Mouse (Mus musculus): Measurements from ENCODE around the gene Rpgrip1l. TPM values are rescaled to one million over a fixed set of nuclear protein-coding genes. Genes with fewer than 3 reads are reported as not detected.

Rpgrip1l gene
- polyA plus RNA-seq, 1 experiment = 1.3 TPM

DNA sequence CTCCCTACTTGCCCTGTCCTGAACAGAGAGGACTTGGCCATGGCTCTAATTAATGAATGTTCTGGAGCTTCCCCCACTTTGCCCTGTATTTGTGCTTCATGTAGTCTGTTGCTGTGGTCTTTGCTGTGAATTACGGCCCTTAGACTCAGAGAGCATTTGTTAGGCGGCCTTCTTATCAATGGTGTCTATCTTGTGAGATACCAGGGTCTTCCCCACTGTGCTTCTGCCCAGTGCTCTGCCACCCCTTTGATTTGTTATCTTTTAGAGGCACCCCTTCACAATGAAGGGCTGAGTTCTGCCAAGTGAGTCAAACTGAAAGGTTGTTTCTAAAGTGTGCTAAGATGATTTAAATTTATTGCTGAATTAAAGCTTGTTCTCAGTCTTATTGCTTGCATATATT is 105.4 kb downstream of the Rpgrip1l start:
- no peak for DNase-seq (ENCODE audit: low read depth)

DNA sequence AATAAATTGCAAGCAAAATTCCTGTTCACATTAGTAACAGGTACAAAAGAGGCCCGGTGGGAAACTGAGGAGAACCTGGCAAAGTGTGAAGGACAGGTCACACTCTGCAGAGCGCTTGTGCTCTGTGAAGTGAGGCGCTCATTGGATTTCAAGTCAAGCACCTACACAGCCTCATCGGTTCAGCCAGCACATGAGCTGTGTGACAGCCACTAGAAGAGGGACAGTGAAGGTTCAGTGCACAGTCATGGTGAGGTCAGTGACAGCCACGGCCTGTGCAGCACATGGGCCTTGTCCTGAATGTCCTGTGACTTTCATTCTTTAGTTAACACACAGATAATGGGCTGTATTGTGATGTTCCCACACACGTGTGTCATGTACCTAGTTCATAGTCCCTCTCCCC is 107.2 kb downstream of the Rpgrip1l start:
- DNase-seq (ENCODE audit: low read depth) = no peak

DNA sequence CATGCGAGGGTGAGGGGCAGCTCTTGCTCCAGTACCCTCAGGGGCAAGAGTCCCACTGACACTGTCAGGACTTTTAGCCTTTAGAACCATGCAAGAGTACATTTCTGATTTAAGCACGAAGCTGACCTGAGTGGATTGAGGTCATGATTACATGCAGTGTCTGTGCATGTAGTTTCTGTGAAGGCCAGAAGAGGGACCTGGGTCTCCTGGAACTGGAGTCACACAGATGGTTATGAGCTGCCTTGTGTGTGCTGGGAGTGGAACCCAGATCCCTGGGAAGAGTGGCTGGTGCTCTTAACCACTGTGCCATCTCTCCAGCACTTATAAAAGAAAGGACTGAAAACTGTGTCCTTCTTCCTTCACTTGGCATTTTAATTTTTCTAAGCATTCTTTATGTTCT is 111.9 kb downstream of the Rpgrip1l start:
- no peak for DNase-seq (ENCODE audit: low read depth)

DNA sequence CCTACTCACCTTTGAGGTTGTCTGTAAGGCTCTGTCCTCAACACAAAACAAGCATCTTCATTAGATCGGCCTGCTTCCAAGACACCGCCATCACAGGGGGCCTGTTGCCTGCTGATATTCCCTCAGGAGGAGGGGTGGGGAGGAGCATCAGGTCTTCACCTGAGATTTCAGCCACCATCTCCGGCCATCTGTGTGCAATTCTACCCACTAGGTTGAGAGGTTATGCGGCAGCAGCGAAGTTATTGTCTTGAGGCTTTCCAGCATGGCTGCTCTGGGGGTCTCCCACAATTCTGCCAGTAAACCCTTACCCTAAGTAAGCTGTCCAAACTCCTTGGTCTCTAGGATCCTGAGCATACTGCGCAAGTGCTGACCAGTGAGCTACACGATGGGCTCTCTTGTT is 113.2 kb downstream of the Rpgrip1l start, which contains the start of gene Aktip:
Aktip (minus strand) TSS at position 101 of the 400 bp plus-strand sequence.
- DNase-seq (ENCODE audit: low read depth) = no peak

DNA sequence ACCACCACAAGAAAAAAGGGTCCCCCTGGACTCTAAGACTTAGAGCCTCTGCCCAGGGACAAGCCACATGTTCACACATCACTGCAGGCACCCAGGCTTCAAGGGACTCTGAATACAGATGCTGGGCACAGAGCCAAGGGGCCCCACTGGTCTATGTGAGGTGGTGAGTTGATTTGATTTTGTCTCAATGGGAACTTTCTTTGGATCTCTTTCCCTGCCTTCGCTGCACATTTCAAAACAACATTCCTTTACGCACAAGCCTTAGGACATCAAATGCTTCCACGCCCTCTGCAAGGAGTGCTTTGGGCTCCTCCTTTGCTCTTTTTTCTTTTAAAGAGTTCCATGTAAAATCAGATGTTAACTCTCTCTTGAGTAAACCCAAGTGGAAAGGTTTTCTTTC is 115.0 kb downstream of the Rpgrip1l start:
- DNase-seq (ENCODE audit: low read depth) = no peak

DNA sequence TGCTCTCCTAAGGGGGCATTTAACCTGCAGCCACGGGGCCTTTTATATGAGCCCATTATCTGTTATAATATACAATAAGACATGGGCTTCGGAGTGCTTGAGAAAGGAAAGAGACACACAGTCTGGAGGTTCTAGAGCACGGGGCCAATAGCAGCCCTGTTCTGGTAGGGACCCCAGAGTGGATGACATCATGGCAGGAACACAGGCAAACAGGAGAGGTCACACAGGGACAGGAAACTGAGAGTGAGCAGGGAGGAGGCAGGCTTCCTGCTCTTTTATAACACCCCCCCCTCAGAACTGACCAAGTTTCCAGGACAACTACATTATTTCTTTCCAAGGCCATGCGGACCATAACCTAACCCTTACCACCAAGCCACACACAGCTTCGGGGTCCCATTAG is 115.8 kb downstream of the Rpgrip1l start:
- DNase-seq (ENCODE audit: low read depth) = no peak

DNA sequence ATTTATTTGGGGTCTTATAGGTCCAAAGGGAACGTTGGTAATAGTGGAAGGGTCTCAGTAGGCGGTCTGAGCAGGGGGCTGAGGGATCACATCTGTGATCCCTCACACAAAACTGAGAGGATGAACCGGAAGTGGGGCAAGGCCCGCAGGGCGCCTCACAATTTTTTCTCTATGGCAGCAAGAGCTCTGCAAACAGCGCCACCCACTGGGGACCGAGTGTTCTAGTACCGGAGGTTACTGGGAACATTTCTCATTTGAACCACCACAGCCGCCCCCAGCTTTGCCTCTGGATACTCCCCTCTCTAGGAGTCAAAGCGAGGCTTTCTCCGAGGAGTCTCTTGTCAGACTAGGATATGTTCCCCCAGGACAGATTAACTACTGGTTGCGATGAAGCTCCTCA is 116.4 kb downstream of the Rpgrip1l start:
- no peak for DNase-seq (ENCODE audit: low read depth)

DNA sequence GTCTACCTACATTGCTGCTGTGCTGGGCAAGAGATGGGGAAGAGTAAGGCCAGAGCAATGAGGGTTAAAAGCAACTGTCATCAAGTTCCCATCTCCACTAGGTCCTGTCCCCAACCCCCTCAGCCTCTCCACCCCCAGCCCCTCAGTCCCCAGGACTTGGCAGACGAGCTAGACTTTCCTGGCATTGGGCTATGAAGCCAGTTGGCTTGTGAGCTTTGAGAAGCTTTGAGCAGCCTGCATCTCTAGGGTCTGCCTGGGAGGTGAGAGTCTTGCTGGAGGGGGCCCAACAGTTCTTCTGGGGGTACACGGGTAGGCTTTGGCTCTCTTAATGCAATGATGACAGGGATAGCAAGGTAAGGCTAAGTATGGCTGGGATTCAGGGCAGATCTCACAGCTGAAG is 119.0 kb downstream of the Rpgrip1l start:
- no peak for DNase-seq (ENCODE audit: low read depth)

DNA sequence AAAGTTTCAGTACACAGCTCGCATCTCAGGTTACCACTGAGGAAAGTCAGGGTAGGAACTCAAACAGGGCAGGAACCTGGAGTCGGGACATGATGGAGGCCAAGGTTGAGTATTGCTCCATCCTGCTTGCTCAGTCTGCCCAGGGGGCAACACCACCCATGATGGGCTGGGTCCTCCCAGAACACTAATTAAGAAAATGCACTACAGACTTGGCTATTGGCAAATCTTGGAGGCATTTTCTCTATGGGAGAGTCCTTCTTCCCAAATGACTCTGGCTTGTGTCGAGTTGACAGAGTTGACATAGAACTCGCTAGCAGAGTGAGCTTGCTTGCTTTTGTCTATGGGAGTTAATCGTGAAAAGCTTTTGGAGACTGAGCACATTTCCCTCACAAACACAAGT is 120.1 kb downstream of the Rpgrip1l start:
- DNase-seq (ENCODE audit: low read depth) = no peak

DNA sequence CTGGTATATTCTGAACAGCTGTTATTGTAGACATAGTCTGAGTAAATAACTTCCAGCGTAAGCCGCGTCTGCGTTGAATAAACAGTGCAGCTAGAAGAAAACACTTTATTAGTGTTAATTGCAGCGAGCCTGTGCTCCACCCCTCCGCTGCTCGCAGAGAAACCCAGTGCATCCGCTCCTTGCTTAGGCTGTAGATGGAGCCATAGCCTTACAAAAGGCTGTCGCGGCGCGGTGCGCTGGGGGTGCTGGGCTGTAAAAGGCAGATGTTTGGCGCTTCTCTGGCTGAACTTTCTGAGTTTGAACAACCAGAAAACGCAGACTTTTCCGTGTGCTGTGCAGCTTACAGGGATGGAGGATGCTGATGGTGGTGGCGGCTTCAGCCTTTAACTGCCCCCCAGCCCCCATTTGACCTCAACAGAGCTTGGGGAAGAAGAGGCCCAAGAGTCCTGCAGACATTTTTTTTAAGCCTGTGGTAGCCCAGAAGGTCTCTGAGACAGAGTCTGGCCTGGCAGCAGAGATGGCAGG is 122.2 kb downstream of the Rpgrip1l start:
- DNase-seq (ENCODE audit: low read depth) = no peak

DNA sequence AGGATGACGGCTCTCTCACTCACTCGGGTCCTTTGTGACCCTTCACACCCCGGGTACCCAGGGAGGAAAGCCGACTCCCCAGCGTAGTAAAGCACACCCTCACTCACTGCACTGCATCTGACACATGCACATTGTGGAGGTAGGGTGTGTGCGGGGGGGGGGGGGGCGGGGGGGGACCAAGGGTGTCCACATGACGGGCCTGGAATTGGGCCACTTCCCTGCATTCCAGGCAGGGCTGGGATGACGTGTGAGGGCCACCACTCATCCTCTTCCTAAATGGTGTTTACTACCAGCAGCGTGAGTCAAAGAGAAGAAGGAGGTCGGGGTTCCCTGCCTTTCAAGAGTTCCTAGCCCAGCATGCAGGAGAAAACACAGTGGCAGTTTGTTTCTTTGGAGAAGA is 124.9 kb downstream of the Rpgrip1l start:
- no peak for DNase-seq (ENCODE audit: low read depth)

DNA sequence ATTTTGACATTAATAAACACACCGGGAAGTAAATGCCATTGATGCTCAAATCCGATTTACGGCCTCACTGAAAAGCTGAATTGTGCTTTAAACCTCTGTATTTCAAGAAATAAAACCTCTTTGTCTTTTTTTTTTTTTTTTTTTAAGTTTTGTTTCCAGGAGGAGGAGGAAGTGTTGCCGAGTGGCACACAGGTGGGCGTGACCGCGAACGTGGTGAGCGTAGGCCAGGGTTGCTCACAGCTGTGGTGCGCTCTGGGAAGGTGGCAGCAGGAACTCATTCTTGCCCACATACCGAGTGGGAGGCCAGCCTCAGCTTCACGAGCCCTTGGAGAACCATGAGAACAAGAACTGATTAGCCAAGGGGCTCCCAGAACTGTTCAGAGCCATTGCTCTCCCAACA is 126.7 kb downstream of the Rpgrip1l start:
- no peak for DNase-seq (ENCODE audit: low read depth)

DNA sequence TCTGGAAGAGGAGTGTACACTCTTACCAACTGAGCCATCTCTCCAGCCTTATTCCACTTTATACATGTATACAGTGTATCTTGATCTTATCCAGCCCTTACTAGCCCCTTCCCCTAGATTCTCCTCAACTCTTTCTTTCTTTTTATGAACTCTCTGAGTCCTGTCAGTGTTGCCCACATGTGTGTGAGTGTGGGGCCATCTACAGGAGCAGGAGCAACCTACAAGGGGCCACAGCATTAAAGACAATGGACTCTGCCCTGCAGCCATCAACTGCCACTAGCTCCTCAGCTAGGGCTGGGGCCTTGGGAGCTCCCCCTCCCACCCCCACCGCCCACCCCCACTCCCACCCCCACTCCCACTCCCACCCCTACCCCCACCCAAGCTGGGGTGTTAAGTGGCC is 135.4 kb downstream of the Rpgrip1l start:
- DNase-seq (ENCODE audit: low read depth) = no peak

DNA sequence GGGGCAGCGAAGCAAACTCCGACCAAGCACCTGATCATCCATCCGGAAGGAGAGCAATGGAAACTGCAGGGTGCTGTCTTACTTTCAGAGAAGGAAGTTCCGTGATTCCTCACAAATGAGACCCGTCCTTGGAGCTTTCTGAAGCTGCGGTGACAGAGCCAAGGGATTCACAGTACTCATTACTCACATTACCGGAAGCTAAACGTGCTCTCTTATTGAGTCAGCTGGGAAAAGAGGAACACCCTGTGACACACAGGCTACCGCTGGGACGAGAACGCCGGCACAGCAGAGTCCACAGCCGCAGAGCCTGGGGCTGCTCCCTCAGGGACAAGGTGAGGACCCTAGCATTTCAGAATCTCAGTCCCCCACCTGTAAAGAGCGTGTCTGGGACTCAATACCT is 136.9 kb downstream of the Rpgrip1l start:
- no peak for DNase-seq (ENCODE audit: low read depth)

DNA sequence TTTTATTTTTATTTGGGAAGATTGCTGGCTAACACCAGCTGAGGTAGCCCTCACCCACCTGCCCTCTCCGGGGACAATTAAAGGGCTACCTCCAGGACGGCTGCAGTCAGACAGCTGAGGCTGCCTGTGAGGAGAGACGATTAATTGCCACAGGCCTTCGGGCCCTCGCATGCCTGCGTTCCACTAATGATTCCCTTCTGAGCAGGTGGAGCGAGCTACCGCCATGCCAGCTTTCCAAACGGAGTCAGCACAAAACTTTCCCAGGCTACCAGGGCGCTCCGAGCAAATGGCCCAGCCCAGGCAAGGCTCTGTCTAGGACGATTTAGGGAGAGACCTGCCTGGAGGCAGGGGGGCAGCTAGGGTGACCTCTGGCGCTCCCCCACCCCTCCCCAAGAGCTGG is 141.5 kb downstream of the Rpgrip1l start:
- DNase-seq (ENCODE audit: low read depth) = no peak

DNA sequence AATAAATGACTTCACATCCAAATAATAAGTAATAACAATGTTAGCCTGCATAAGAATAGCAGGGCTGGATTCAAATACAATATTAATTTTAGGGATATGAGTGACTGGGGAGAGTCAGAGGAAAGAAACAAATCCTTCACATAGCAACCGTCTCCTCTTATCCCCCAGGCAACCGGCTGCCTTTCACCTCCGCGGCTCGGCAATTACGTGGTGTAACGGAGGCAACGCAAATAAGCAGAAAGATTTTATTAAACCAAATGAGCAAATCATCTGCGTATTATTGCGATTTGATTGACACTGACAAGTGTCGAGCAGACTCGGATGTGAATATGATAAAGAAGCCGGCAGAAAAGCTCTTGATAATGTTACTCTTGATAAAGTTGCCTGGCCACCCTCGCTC is 142.1 kb downstream of the Rpgrip1l start:
- DNase-seq (ENCODE audit: low read depth) = no peak

DNA sequence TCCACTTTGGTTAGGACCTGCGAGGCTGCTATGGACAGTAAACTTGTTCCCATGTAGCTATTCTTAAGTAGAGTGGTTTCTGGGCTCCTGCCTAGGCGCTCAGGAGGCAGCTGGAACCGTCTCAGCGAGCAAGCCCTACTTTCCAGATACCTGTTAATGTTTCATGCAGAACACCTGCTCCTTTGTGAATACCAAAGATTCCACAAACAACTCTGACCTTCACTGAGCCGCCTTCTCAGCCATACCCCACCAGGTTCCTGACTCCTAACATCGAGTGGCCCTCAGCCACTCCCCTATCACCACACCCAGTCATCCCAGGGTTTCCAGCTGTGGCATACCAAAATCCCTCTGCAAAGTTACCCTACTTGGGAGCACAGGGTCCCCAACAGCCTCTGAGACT is 142.9 kb downstream of the Rpgrip1l start:
- DNase-seq (ENCODE audit: low read depth) = no peak

Other genes starting within 250 kb of the Rpgrip1l start
- 24.5 and 27.3 TPM in 2 replicates for gene Rbl2, start 243.2 kb downstream of the Rpgrip1l start, polyA plus RNA-seq (2012; rRNA removed)
- 99.1 and 101 TPM in 2 replicates for gene Aktip, start 113.3 kb downstream of the Rpgrip1l start, polyA plus RNA-seq (2012; rRNA removed)
- gene Fto, start 263 bp upstream of the Rpgrip1l start, polyA plus RNA-seq (2012; rRNA removed) = 37.7 and 41.2 TPM in 2 replicates